Mouse (Mus musculus) ES-E14 (cell line): ENCODE measurements around the gene Ankib1. TPM values are rescaled to one million over a fixed set of nuclear protein-coding genes. Genes with fewer than 3 reads are reported as not detected.

Experiments used
- DNase-seq: peaks from one replicate; pipeline ENCODE4 v3.0.0-alpha.2; 2013; ENCODE audit warnings: low read depth, low spot score
- H3K27ac ChIP-seq: 2 replicates; pipeline ENCODE4 v1.5.1; 2012; ENCODE audit warnings: low read depth, mild to moderate bottlenecking, low read length, moderate library complexity, mixed read lengths; ENCODE audit not compliant: poor library complexity, insufficient read depth, severe bottlenecking
- H3K36me3 ChIP-seq: 2 replicates; pipeline ENCODE4 v1.6.1; 2012; ENCODE audit warnings: mild to moderate bottlenecking, low read length, moderate library complexity, mixed read lengths; ENCODE audit not compliant: control insufficient read depth, poor library complexity, insufficient read depth, severe bottlenecking
- H3K4me1 ChIP-seq, 2 experiments: fragments of 150-350 bp in 1 of 2; sonication (generic) in 1 of 2; 2 replicates each; pipeline ENCODE4 v1.6.1; 2012; ENCODE audit warnings: low read length in 2 of 2, mild to moderate bottlenecking in 1 of 2, mixed read lengths in 1 of 2; ENCODE audit not compliant: control insufficient read depth in 2 of 2, insufficient read depth in 2 of 2, poor library complexity in 1 of 2
- H3K4me3 ChIP-seq, 2 experiments: fragments of 150-350 bp in 1 of 2; sonication (generic) in 1 of 2; 2 replicates each; pipeline ENCODE4 v1.5.1; 2012; ENCODE audit warnings: low read length in 2 of 2, low read depth in 1 of 2, mild to moderate bottlenecking in 1 of 2, mixed read lengths in 1 of 2; ENCODE audit not compliant: insufficient read depth in 1 of 2, poor library complexity in 1 of 2, severe bottlenecking in 1 of 2
- H3K9ac ChIP-seq: 2 replicates; pipeline ENCODE4 v1.6.1; 2012; ENCODE audit warnings: low read depth, mild to moderate bottlenecking, low read length, mixed read lengths; ENCODE audit not compliant: poor library complexity, insufficient read depth, severe bottlenecking
- H3K9me3 ChIP-seq: fragments of 150-350 bp; sonication (generic); 2 replicates; pipeline ENCODE4 v1.6.1; 2012; ENCODE audit warnings: low read depth, mild to moderate bottlenecking, low read length; ENCODE audit not compliant: control insufficient read depth, insufficient read depth
- CHD2 ChIP-seq: IDR thresholded peaks from 2 replicates; pipeline ENCODE4 v1.6.1; 2014; ENCODE audit warnings: mild to moderate bottlenecking, low read depth, low read length, inconsistent platforms
- HCFC1 ChIP-seq: IDR thresholded peaks from 2 replicates; pipeline ENCODE4 v1.6.1; 2012; ENCODE audit warnings: low read length, inconsistent platforms, borderline replicate concordance; ENCODE audit not compliant: insufficient read depth
- MAFK ChIP-seq: IDR thresholded peaks from 2 replicates; pipeline ENCODE4 v1.6.1; 2014; ENCODE audit warnings: mild to moderate bottlenecking, low read depth, low read length, inconsistent platforms; ENCODE audit not compliant: insufficient read depth
- ZC3H11A ChIP-seq: IDR thresholded peaks from 2 replicates; pipeline ENCODE4 v1.6.1; 2012; ENCODE audit warnings: low read depth, mild to moderate bottlenecking, inconsistent platforms, low read length, borderline replicate concordance
- ZNF384 ChIP-seq: IDR thresholded peaks from 2 replicates; pipeline ENCODE4 v1.6.1; 2012; ENCODE audit warnings: low read depth, low read length, inconsistent platforms
- in situ Hi-C, 2 experiments: fragments of 600-800 bp; cut with MboI; formaldehyde crosslinking; loops; one replicate each; pipeline ENCODE4 v1.15.1; 2025; ENCODE audit warnings: low sequenced_read_pairs in 2 of 2, inconsistent platforms in 1 of 2; ENCODE audit not compliant: unreplicated experiment in 2 of 2
- total RNA-seq: library from RNA; depleted of rRNA; stranded (reverse); fragments of 300-350 nt; gene quantifications from 2 replicates; pipeline ENCODE4 v1.2.3, GENCODE M21; 2012

The Ankib1 gene
- total RNA-seq, 1 experiment = 17.6 TPM

GRCm38 (mm10) chr5:3725491-3725890 lies 77.2 kb downstream of the Ankib1 start:
- in situ Hi-C loops = no loop called here
- TF ChIP-seq HCFC1 = no peak
- no peak for TF ChIP-seq CHD2
- no peak for TF ChIP-seq MAFK
- TF ChIP-seq ZNF384 = no peak
- TF ChIP-seq ZC3H11A = no peak
- no peak for DNase-seq
- no peaks in the 10 kb centered on the region for H3K4me1 ChIP-seq
- H3K27ac ChIP-seq = no peak overlapping the region
- no peaks in the 10 kb centered on the region for H3K9me3 ChIP-seq
- H3K36me3 ChIP-seq = peaks cover 4% of the 10 kb centered on the region; the same call in 1 of the 2 replicates
- no peak overlapping the region for H3K9ac ChIP-seq
- no peak overlapping the region for H3K4me3 ChIP-seq

DNA sequence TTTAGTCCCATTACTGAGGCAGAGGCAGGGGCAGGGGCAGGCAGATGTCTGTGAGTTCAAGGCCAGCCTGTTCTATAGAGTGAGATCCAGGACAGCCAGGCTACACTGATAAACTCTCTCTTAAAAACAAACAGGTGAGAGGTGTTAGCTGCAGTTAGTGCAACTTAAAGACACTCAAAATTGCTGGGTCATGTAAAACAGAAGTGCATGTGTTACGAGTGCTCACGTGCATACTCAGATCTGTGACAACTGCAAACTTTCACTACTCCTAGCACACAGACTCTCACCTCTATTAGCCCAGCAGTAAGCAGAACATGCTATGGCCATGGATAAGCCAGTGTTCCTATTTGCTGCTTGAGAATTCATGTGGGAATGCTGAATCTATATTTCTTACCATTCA lies 79.3 kb downstream of the Ankib1 start:
- H3K36me3 ChIP-seq = peaks cover 4% of the 10 kb centered on the region; the same call in 1 of the 2 replicates
- DNase-seq = no peak
- H3K9ac ChIP-seq = no peak overlapping the region
- no peaks in the 10 kb centered on the region for H3K4me1 ChIP-seq
- no peaks in the 10 kb centered on the region for H3K9me3 ChIP-seq
- in situ Hi-C loops = no loop called here
- TF ChIP-seq ZC3H11A (no peak), MAFK (no peak), ZNF384 (no peak), HCFC1 (no peak), CHD2 (no peak)
- no peak overlapping the region for H3K27ac ChIP-seq
- no peak overlapping the region for H3K4me3 ChIP-seq

DNA sequence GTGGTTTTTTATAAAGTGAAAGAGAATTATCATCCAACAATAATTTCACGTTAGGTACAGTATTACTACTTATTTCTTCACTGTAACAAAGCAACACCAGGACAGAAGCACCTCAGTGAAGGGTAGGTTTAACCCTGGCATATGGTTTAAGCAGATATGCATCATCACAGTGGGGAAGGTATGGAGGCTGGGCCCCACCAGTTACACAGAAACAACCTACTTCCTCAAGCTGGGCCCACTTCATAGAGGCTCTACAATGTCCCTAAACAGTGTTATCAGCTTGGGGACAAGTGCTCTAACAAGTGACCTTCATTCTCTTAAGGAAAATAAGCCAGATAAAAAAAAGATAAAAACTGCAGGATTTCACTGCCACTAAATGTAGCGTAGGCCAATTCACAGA lies 79.9 kb downstream of the Ankib1 start:
- Histone ChIP-seq H3K4me3 (no peak overlapping the region), H3K27ac (no peak overlapping the region), H3K36me3 (peaks cover 4% of the 10 kb centered on the region; the same call in 1 of the 2 replicates), H3K4me1 (no peaks in the 10 kb centered on the region), H3K9me3 (no peaks in the 10 kb centered on the region), H3K9ac (no peak overlapping the region)
- DNase-seq = no peak
- TF ChIP-seq MAFK = no peak
- TF ChIP-seq ZC3H11A = no peak
- TF ChIP-seq HCFC1 = no peak
- TF ChIP-seq CHD2 = no peak
- no peak for TF ChIP-seq ZNF384
- in situ Hi-C loops = no loop called here

DNA sequence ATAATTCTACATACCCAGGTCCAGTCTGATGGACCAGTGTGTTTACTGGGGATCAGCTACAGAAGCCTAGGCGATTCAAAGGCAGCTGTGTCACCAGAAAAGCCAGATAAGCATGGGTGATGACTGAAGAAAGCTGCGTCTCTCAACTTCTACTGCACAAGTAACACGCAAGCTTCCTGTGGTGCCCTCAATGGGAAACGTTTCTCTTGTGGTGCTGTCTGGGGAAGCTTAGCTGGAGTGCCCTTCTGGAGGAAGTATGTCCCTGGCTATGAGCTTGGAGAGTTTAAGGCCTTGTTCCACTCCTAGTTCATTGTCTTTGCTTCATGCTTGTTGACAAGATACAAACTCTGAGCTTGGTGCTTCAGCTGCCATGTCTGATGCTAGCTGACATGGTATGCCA lies 83.4 kb downstream of the Ankib1 start:
- no peak overlapping the region for H3K9ac ChIP-seq
- DNase-seq = no peak
- TF ChIP-seq ZC3H11A = no peak
- no peak for TF ChIP-seq HCFC1
- no peak for TF ChIP-seq ZNF384
- no peak for TF ChIP-seq MAFK
- no peak for TF ChIP-seq CHD2
- no peak overlapping the region for H3K27ac ChIP-seq
- no peak overlapping the region for H3K4me3 ChIP-seq
- H3K4me1 ChIP-seq = no peaks in the 10 kb centered on the region
- H3K36me3 ChIP-seq = peaks cover 2% of the 10 kb centered on the region; the same call in 1 of the 2 replicates
- H3K9me3 ChIP-seq = no peaks in the 10 kb centered on the region
- in situ Hi-C loops = no loop called here

- H3K4me1 ChIP-seq = no peaks in the 10 kb centered on the region
- no peak overlapping the region for H3K9ac ChIP-seq
- no peak for DNase-seq
- no peak overlapping the region for H3K27ac ChIP-seq
- in situ Hi-C loops = no loop called here
- no peak overlapping the region for H3K4me3 ChIP-seq
- TF ChIP-seq MAFK (no peak), ZNF384 (no peak), ZC3H11A (no peak), CHD2 (no peak), HCFC1 (no peak)
- peaks cover 3% of the 10 kb centered on the region; the same call in 1 of the 2 replicates for H3K36me3 ChIP-seq
- H3K9me3 ChIP-seq = no peaks in the 10 kb centered on the region
These were observed 86.9 kb downstream of the Ankib1 start for GRCm38 (mm10) chr5:3715800-3716199.
